Mouse (Mus musculus) embryonic facial prominence, embryonic 11.5 days (tissue): ENCODE measurements at regions not wholly inside any gene's neighbourhood (a gene's known extent, or its start where the extent isn't known, plus 50 kb on each side); places are given as distances from the start of the nearest gene placed in this dataset.

Experiments
- ATAC-seq: fragments of 200-750 bp; cut with Nextera tagmentation; replicated peaks from 2 replicates; pipeline ENCODE4 v1.8.0; 2017; ENCODE audit warnings: low read depth; ENCODE audit not compliant: insufficient number of reproducible peaks, low FRiP score, low TSS enrichment
- DNase-seq: peaks from one replicate; pipeline ENCODE4 v3.0.0-alpha.2; 2015; ENCODE audit warnings: low spot score
- H3K27ac ChIP-seq: fragments of 300-500 bp; sonication (generic); replicated peaks from 2 replicates; pipeline ENCODE4 v1.5.1; 2014; ENCODE audit warnings: mild to moderate bottlenecking, low read depth, low read length, control low read depth
- H3K27me3 ChIP-seq: fragments of 300-500 bp; sonication (generic); 2 replicates; pipeline ENCODE4 v1.6.1; 2014; ENCODE audit warnings: mild to moderate bottlenecking, low read length, moderate library complexity, mixed read lengths; ENCODE audit not compliant: control insufficient read depth, insufficient read depth
- H3K36me3 ChIP-seq: fragments of 300-500 bp; sonication (generic); replicated peaks from 2 replicates; pipeline ENCODE4 v1.6.1; 2014; ENCODE audit warnings: low read depth, mild to moderate bottlenecking, low read length, moderate library complexity, mixed read lengths; ENCODE audit not compliant: control insufficient read depth, insufficient read depth
- H3K4me1 ChIP-seq: fragments of 300-500 bp; sonication (generic); 2 replicates; pipeline ENCODE4 v1.6.1; 2014; ENCODE audit warnings: low read length, mixed read lengths; ENCODE audit not compliant: control insufficient read depth, insufficient read depth
- H3K4me2 ChIP-seq: fragments of 300-500 bp; sonication (generic); 2 replicates; pipeline ENCODE4 v1.6.1; 2014; ENCODE audit warnings: low read depth, mild to moderate bottlenecking, control low read depth, low read length, moderate library complexity
- H3K4me3 ChIP-seq: fragments of 300-500 bp; sonication (generic); 2 replicates; pipeline ENCODE4 v1.5.1; 2014; ENCODE audit warnings: low read depth, low read length, control low read depth
- H3K9ac ChIP-seq: fragments of 300-500 bp; sonication (generic); replicated peaks from 2 replicates; pipeline ENCODE4 v1.6.1; 2014; ENCODE audit warnings: mild to moderate bottlenecking, control low read depth, low read length
- H3K9me3 ChIP-seq: fragments of 300-500 bp; sonication (generic); replicated peaks from 2 replicates; pipeline ENCODE4 v1.6.1; 2016; ENCODE audit warnings: mild to moderate bottlenecking, low read length, inconsistent platforms, mixed read lengths; ENCODE audit not compliant: control insufficient read depth
- WGBS: fragments of 180-500 bp; shearing (Covaris S2); extraction: QIAGEN DNeasy Blood & Tissue Kit; methylation state at CpG from one replicate; pipeline ENCODE4 v1.1.7; 2014; 5-methylcytosine and 5-hydroxymethylcytosine counted together

GRCm38 (mm10) chr9:91962726-91963125, 230.0 kb upstream of the Plscr5 start:
- H3K36me3 ChIP-seq = no peaks in the 10 kb centered on the region
- no peak overlapping the region for H3K27ac ChIP-seq
- DNase-seq = no peak
- H3K27me3 ChIP-seq = no peaks in the 10 kb centered on the region
- no peak for ATAC-seq
- H3K4me2 ChIP-seq = no peak overlapping the region
- H3K9me3 ChIP-seq = no peaks in the 10 kb centered on the region
- H3K9ac ChIP-seq = no peak overlapping the region
- WGBS = 85% methylated on average over 1 of the region's 1 CpGs
- no peak overlapping the region for H3K4me3 ChIP-seq
- no peaks in the 10 kb centered on the region for H3K4me1 ChIP-seq

GRCm38 (mm10) chr9:91961666-91962065, 231.1 kb upstream of the Plscr5 start:
- H3K36me3 ChIP-seq = no peaks in the 10 kb centered on the region
- 67% methylated on average over 1 of the region's 1 CpGs for WGBS

GRCm38 (mm10) chr9:91960556-91961325, 232.0 kb upstream of the Plscr5 start:
- WGBS = 89% methylated on average over 14 of the region's 14 CpGs
- Histone ChIP-seq H3K4me2 (no peak overlapping the region), H3K4me3 (no peak overlapping the region), H3K4me1 (no peaks in the 10 kb centered on the region), H3K27ac (no peak overlapping the region), H3K36me3 (no peaks in the 10 kb centered on the region), H3K9me3 (no peaks in the 10 kb centered on the region), H3K27me3 (no peaks in the 10 kb centered on the region), H3K9ac (no peak overlapping the region)
- no peak for ATAC-seq
- DNase-seq = no peak

More at GRCm38 (mm10) chr9:91961666-91962065, 231.1 kb upstream of the Plscr5 start:
- no peak overlapping the region for H3K4me3 ChIP-seq
- H3K9me3 ChIP-seq = no peaks in the 10 kb centered on the region
- H3K4me2 ChIP-seq = no peak overlapping the region
- no peak overlapping the region for H3K9ac ChIP-seq
- H3K27ac ChIP-seq = no peak overlapping the region
- no peaks in the 10 kb centered on the region for H3K27me3 ChIP-seq
- no peaks in the 10 kb centered on the region for H3K4me1 ChIP-seq
- DNase-seq (no peak), ATAC-seq (no peak)

- H3K9ac ChIP-seq = no peak overlapping the region
- no peak for ATAC-seq
- no peak overlapping the region for H3K27ac ChIP-seq
- 26% methylated on average over 1 of the region's 1 CpGs for WGBS
- H3K27me3 ChIP-seq = no peaks in the 10 kb centered on the region
- H3K4me2 ChIP-seq = no peak overlapping the region
- no peaks in the 10 kb centered on the region for H3K9me3 ChIP-seq
- peak; percentile 6 for DNase-seq
- H3K4me1 ChIP-seq = no peaks in the 10 kb centered on the region
- H3K4me3 ChIP-seq = no peak overlapping the region
- H3K36me3 ChIP-seq = no peaks in the 10 kb centered on the region
Observed at GRCm38 (mm10) chr9:91959592-91959991, 233.1 kb upstream of the Plscr5 start.

- Histone ChIP-seq H3K4me1 (no peaks in the 10 kb centered on the region), H3K36me3 (no peaks in the 10 kb centered on the region), H3K4me3 (no peak overlapping the region), H3K4me2 (no peak overlapping the region), H3K27me3 (no peaks in the 10 kb centered on the region), H3K27ac (no peak overlapping the region), H3K9me3 (no peaks in the 10 kb centered on the region), H3K9ac (no peak overlapping the region)
- 78% methylated on average over 3 of the region's 3 CpGs for WGBS
- ATAC-seq (no peak), DNase-seq (no peak)
Observed at GRCm38 (mm10) chr9:91959076-91959475, 233.7 kb upstream of the Plscr5 start.

- no peak overlapping the region for H3K4me3 ChIP-seq
- 87% methylated on average over 3 of the region's 3 CpGs for WGBS
- DNase-seq = no peak
Observed at GRCm38 (mm10) chr9:91958421-91958820, 234.3 kb upstream of the Plscr5 start.

GRCm38 (mm10) chr9:91957061-91957460, 235.7 kb upstream of the Plscr5 start:
- ATAC-seq = no peak
- Histone ChIP-seq H3K9ac (no peak overlapping the region), H3K4me1 (no peaks in the 10 kb centered on the region), H3K9me3 (no peaks in the 10 kb centered on the region), H3K27me3 (no peaks in the 10 kb centered on the region), H3K27ac (no peak overlapping the region), H3K4me3 (no peak overlapping the region), H3K36me3 (no peaks in the 10 kb centered on the region), H3K4me2 (no peak overlapping the region)
- no peak for DNase-seq
- WGBS = 93% methylated on average over 3 of the region's 3 CpGs

More at GRCm38 (mm10) chr9:91958421-91958820, 234.3 kb upstream of the Plscr5 start:
- Histone ChIP-seq H3K9me3 (no peaks in the 10 kb centered on the region), H3K27me3 (no peaks in the 10 kb centered on the region), H3K36me3 (no peaks in the 10 kb centered on the region), H3K27ac (no peak overlapping the region), H3K4me1 (no peaks in the 10 kb centered on the region), H3K9ac (no peak overlapping the region), H3K4me2 (no peak overlapping the region)
- ATAC-seq = no peak

- WGBS = 69% methylated on average over 1 of the region's 1 CpGs
Observed at GRCm38 (mm10) chr9:91948746-91949145, 244.0 kb upstream of the Plscr5 start.

More at GRCm38 (mm10) chr9:91948746-91949145, 244.0 kb upstream of the Plscr5 start:
- H3K9ac ChIP-seq = no peak overlapping the region
- no peaks in the 10 kb centered on the region for H3K9me3 ChIP-seq
- DNase-seq (no peak), ATAC-seq (no peak)
- no peaks in the 10 kb centered on the region for H3K4me1 ChIP-seq
- no peaks in the 10 kb centered on the region for H3K27me3 ChIP-seq
- H3K4me2 ChIP-seq = no peak overlapping the region
- no peaks in the 10 kb centered on the region for H3K36me3 ChIP-seq
- no peak overlapping the region for H3K4me3 ChIP-seq
- H3K27ac ChIP-seq = no peak overlapping the region
